Mouse (Mus musculus) heart, adult 8-10 months (tissue): Measurements from ENCODE around the gene 9330159F19Rik. TPM values are rescaled to one million over a fixed set of nuclear protein-coding genes. Genes with fewer than 3 reads are reported as not detected.

ENCODE experiments used
- DNase-seq: peaks from one replicate; pipeline ENCODE4 v3.0.0; 2022; ENCODE audit warnings: low spot score
- total RNA-seq, 4 experiments: library from RNA; stranded (reverse); gene quantifications; 2 replicates each; pipeline ENCODE4 v1.2.4; 2022

The 9330159F19Rik gene
- total RNA-seq: under 1 TPM; 0.08 to 0.53 (median 0.29) TPM

DNA sequence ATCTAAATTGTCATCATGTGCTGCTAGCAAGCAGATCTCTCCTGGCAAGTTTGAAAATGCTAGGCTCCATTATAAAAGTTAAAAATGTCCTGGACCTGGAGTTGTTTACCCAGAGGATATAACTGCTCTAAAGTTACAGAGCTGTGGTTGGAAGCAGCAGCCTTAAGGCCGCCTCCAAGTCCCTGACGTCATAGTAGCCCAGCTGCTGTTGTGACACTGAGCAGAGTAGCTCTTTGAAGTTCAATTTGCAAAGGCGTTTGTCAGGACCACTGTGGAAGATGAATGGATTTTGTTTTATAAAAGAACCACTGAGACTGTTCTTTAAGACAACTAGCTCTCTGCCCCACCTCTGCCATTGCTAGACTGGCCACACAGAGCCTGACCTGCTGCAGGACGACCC lies at the start of gene 9330159F19Rik:
9330159F19Rik (plus strand) TSS at position 154 of the 400 bp plus-strand sequence.
- DNase-seq: peak; percentile 35

DNA sequence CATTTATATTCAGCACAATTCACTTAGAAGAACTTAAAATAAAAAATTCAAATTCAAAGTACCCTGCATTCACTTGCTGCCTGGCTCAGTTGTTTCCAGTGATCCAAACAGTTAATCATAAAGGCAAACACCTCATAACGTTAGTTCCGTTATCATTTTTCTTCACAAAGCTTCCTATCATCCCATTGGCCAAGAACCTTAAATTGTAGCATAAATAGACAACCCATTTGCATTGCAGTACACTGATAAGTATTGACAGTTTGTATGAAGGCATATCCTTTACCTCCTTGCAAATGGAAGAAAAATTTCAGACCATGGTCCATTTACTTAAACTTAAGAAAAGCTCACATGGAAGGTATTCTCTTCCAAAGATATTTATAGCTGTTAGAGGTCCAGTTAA lies 49.7 kb upstream of the 9330159F19Rik start:
- DNase-seq: no peak

DNA sequence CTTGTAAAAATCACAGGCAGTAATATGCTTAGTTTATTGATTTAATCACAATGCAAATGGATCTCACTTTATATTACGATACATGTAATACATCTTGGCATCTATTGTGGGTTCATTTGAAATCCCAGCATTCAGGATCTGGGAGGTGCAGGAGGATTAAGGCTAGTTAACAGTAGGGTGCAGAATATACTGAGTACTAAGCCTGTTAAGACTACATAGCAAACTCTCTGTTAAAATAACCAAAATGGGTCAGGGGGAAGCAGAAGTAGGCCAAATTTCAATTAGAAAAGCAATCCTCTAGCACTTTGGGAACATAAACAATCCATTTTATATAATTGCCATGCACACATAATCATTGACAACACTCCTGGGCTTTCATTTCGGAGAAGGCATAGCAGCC lies 37.6 kb upstream of the 9330159F19Rik start:
- no peak for DNase-seq

DNA sequence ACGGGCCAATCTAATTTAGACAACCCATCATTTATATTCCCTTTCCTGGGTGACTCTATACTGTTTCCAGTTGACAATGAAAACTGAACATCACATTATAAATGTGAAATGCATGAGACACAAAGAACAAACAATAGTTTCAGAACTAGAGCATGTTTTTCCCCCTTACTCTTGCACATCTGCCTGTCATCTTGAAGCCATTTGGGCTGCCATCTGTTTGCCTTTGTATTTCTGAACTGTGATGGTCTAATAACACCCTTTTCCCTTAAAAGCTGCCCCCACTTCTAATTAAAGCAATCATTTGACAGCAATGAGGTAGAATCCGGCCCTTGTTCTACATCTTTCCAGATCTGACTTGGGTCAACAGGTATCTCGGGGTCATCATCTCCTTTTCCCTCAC lies 35.8 kb upstream of the 9330159F19Rik start:
- DNase-seq: no peak

DNA sequence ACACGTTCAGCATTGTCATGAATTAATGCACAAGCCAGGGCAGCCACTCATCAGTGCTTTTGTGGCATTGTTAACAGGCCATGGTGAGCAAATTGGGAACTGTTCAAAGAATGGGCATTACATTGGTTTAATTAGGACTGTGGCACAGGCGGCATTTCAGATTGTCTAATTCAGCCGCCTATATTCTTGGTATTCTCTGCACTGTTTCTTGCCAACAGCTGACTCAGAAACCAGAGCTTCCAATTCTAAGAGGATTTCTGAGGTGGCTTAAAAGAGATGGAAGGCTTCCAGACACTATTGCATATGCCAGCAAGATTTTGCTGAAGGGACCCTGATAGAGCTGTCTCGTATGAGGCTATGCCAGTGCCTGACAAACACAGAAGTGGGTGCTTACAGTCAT lies 34.5 kb upstream of the 9330159F19Rik start:
- no peak for DNase-seq

DNA sequence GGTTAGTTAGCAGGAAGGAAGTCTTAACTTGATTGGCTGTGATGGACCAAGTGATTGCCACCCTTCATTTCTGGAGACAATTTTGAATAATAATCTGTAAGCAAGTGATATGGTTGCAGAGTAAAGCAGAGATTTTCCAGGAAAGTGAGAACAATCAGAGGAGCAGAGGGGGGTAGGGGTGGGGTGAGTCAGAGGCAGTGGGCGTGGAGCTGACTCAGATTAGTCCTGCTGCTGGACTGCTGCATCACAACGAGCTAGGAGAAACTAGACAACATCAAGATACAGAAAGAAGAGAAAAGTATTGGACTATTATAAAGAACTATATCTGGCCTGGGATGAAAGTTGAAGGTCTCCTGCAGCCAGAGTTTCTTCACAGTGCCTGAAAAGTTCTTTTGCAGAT lies 33.4 kb upstream of the 9330159F19Rik start:
- no peak for DNase-seq

DNA sequence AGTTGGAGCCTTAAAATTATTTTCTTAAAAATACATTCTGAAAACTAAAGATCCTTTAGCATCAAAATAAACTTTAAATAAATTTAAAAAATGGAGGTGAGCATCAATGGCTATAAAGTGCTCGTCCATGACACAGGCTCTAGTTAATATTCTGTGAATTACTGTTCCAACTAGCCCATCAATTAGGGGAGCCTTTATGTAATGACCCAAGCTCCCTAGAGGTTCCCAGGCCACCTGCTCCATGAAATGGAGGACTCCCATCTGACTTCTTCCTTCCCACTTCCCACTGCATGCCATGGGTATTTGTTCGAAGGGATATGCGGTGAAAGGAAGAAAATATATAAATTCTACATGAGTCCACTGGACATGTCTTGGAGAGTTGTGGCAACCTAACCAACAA lies 31.2 kb upstream of the 9330159F19Rik start:
- no peak for DNase-seq

DNA sequence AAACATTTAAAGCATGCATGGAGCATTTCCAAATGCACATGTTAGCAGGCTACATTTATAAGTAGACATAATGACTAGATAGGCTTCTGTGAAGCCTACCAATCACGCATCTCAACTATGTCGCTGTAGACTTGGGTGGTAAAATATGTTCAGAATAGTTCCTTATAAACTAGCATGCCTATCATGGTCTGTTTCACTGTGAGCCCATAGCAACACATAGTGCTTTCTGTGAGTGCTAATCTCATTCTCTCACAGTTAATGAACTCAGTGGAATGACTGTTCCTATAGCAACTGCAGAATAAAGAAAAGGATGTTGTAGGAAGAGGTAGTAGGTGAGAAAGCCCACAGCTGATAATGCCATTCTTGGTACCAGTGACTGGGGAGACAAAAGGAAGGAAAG lies 30.4 kb upstream of the 9330159F19Rik start:
- DNase-seq: no peak

DNA sequence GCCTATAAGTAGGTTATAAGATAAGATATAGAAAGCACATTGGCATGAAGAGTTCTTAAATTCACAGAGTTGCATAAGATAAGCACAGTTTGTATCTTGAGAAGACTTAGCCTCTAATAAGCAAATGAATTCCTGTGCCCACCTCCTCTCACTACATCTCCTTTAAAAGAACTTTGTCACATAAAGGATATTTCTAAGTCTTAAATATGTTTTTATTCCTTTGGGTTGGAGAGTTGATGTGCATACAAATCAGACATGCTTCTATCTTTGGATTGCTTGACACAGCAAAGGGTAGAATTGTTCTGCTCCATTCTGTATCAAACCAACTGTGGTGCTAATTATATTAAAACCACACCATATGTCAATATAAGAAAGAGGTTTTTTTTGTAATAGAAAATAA lies 17.6 kb upstream of the 9330159F19Rik start:
- DNase-seq: no peak

DNA sequence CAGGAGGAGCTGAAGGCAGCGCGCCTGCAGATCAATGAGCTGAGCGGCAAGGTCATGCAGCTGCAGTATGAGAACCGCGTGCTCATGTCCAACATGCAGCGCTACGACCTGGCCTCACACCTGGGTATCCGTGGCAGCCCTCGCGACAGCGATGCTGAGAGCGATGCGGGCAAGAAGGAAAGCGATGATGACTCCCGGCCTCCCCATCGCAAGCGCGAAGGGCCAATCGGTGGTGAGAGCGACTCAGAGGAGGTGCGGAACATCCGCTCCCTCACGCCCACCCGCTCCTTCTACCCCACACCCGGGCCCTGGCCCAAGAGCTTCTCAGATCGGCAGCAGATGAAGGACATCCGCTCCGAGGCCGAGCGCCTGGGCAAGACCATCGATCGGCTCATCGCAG lies 14.6 kb upstream of the 9330159F19Rik start:
- no peak for DNase-seq

DNA sequence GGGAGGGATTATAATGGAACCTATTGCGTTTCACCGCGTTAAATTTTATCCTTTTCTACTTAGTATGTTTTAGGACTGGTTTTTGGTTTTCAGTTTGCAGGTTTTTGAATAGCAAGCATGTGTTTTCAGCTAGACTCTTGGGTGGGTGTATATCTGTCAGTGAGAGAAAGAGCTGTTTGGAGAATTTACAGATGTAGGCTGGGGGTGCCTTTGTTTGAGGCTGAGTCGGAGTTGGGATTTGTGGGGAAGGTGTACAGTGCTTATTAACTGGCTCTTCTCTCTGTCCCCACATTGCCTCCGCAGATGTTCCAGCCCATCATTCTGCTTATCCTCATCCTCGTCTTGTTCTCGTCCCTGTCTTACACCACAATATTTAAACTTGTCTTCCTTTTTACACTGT lies 12.8 kb upstream of the 9330159F19Rik start, which contains the start of gene Gm49353:
Gm49353 (plus strand) TSS at position 313 of the 400 bp plus-strand sequence.
- no peak for DNase-seq

DNA sequence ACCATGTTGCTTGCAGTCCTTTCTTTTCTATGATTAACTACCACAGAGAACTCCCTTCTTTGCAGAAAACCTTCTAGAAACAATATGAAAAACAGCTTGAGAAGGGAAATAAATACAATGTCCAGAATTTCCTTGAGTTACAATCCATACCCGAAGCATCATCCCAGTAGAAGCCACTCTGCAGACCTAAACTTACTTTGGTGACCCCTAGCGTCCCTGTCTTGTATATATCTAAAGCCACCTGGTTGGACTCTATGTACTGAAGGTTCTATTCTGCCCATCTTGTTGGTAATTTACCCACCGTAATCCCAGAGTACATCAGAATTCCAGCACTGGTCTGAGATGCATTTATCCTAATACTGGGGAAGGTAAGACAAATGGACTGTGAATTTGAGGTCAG lies 11.6 kb upstream of the 9330159F19Rik start:
- no peak for DNase-seq

DNA sequence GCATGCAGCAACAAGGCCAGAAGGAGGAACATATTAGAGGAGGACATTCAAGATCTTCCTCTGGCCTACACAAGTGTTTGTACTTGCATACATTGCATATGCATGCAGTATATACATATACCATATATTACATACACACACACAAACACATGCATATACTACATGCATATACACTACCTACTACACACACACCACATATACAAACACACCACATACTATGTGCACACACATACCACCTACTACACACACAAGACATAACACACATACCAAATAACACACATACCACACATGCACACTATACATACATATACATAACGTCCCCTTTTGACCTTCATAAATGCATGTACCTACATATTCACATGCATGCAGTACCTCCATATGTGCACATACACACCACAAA lies 10.8 kb upstream of the 9330159F19Rik start:
- no peak for DNase-seq

DNA sequence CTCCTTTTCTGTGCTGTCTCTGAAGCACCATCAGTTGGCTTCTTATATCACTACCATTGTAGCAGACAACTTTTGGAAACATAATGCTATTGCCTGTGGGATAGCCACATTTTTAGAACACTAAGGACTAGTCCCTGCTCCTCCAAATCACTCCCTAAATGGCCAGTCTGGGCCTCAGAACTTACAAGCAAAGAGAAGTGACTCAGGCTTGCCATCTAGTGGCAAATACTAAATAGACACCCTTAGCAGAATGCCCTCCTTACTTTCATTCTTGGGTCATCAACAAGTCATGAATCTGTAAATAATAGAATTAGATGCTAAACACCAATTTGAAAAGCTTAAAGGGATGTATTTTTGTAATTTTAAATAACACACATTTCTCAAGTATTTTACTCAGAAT lies 4.7 kb upstream of the 9330159F19Rik start:
- DNase-seq: peak; percentile 16

DNA sequence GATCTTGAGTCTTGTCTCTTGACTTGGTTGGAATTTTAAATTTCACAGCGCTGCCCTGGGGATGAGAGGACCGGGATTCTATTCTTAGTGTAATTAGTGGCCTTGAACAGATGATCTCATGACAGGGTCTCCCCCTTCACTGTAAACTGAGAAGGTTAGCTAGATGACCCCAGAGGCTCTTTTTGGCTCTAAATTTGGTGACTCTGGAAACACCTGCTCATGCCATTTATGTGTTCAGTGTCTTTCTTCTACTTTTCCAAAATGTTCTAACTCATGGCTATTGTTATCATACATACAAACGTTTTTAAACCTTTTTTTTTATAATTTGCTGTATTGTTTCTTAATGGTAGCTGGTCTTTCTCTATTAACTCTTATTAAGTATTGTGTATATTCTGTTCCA lies 2.7 kb upstream of the 9330159F19Rik start:
- no peak for DNase-seq

DNA sequence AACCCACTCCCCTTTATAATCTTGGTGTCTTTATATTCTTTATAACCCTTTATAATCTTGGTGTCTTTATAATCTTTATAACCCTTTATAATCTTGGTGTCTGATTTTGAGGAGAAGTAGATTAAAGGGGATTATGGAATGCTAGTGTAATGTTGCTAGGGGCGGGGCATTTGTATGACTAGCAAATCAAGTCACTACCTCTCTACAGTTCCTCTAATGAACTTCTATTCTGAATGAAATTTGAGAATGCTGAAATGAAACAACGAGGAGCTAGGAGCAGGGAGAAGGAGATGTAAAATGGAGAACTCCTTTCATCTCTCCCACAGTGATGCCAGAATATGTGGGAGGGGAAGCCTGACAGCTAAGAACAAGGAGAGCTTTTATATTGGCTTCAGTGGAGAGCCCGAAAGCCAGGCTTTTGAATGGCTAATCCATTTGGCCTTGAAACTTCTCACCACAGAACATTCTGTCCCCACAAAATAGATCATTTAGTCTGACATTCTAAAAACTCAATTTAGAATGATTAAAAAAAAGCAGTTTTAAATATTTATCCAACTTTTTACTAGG lies 2.2 kb downstream of the 9330159F19Rik start:
- peak; percentile 41 for DNase-seq

DNA sequence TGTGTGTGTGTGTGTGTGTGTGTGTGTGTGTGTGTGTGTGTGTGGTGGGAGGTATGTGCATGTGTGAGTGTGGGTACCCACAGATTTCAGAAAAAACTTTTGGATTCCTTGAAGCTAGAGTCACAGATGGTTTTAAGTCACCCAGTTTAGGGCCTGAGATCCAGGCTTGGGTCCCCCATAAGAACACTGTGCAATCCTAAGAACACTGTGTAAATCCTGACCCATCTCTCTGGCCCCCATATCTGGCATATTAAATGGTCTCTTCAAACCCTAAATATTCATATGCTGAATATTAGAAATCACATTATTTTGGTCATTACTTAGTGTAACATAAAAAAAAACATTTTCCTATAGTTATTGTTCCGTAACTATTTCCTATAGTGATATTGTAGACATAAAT lies 5.6 kb downstream of the 9330159F19Rik start:
- no peak for DNase-seq

DNA sequence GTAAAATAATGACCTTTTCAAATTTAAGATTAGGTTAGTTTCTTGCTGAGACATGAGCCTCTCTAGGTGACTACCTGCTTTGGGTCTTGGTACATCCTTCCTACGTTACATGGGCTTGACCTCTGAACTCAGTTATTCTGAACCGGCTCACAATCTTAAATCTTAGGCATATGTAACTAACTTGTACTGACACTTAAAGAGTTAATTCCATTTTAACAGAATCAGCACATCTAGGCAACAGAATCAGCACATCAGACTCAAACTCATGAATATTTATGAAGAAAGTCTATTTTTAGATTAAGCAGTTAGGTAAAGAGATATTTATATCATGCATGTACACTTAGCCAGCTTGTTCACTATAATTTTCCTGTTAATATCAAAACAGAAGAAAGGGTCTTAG lies 6.0 kb downstream of the 9330159F19Rik start:
- DNase-seq: no peak

DNA sequence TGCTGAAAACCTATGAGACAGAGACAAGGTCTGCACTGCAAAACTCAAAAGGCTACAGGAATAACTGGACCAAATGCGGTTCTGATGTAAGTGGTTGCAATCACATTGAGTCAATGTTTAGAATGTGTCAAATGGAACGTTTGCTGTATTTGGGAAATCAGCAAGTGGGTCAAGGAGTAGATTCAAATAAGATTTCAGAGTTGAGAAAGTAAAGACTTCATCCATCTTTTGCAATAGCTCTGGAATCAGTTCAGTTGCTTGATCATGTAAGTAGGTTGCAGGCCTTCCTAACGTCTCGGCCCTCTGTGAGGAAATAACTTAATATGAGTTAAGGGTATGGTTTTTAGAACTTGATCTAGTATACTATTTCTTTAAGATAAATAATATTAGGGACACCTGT lies 13.9 kb downstream of the 9330159F19Rik start:
- no peak for DNase-seq

DNA sequence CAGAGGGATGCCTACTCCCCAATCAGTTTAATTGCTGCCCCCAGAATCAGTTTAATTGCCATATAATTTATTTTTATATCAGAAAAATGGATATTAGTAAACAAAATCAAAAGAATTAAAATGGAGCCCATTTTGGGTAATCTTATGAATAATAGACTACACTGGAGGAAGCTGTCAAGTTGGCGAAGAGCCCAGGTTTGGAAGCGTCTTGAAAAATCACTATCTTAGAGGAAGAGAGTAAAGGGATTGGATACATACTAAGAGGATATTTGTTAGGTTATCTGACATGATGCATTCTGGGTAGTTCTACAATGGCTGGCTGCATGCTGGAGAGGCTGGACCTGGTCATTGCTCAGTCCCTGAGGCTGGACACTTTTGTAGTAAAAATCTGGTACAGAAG lies 19.8 kb downstream of the 9330159F19Rik start:
- DNase-seq: no peak
